Mouse (Mus musculus): Measurements from ENCODE around the gene Mlip. TPM values are rescaled to one million over a fixed set of nuclear protein-coding genes. Genes with fewer than 3 reads are reported as not detected.

Gene Mlip
- polyA plus RNA-seq, 1 experiment, result not detected

GRCm38 (mm10) chr9:77071676-77072075 is 281.1 kb downstream of the Mlip start:
- 74% methylated on average over 2 of the region's 2 CpGs for WGBS
- TF ChIP-seq CTCF (IDR thresholded peaks at IDR 0.05; ENCODE audit: insufficient read depth, low read depth, low read length) (no peak), POLR2A (IDR thresholded peaks at IDR 0.05; ENCODE audit: insufficient read depth, low read depth, low read length) (no peak)
- H3K4me1 ChIP-seq (ENCODE audit: control insufficient read depth, insufficient read depth, low read length), result no peaks in the 10 kb centered on the region
- H3K27ac ChIP-seq (ENCODE audit: insufficient read depth, low read depth, low read length), result no peak overlapping the region
- no peak overlapping the region for H3K4me3 ChIP-seq (ENCODE audit: insufficient read depth, low read depth, low read length)

- TF ChIP-seq POLR2A (IDR thresholded peaks at IDR 0.05; ENCODE audit: insufficient read depth, low read depth, low read length), result no peak
- no peak for TF ChIP-seq CTCF (IDR thresholded peaks at IDR 0.05; ENCODE audit: insufficient read depth, low read depth, low read length)
- H3K4me3 ChIP-seq (ENCODE audit: insufficient read depth, low read depth, low read length), result no peak overlapping the region
- 74% methylated on average over 4 of the region's 4 CpGs for WGBS
- H3K4me1 ChIP-seq (ENCODE audit: control insufficient read depth, insufficient read depth, low read length), result no peaks in the 10 kb centered on the region
- no peak overlapping the region for H3K27ac ChIP-seq (ENCODE audit: insufficient read depth, low read depth, low read length)
These were observed 296.2 kb downstream of the Mlip start for GRCm38 (mm10) chr9:77056611-77057010.

GRCm38 (mm10) chr9:77054426-77055193 is 298.2 kb downstream of the Mlip start:
- no peak overlapping the region for H3K27ac ChIP-seq (ENCODE audit: insufficient read depth, low read depth, low read length)
- 76% methylated on average over 9 of the region's 9 CpGs for WGBS
- no peak for TF ChIP-seq POLR2A (IDR thresholded peaks at IDR 0.05; ENCODE audit: insufficient read depth, low read depth, low read length)
- no peak overlapping the region for H3K4me3 ChIP-seq (ENCODE audit: insufficient read depth, low read depth, low read length)
- H3K4me1 ChIP-seq (ENCODE audit: control insufficient read depth, insufficient read depth, low read length), result no peaks in the 10 kb centered on the region

Other genes starting within 250 kb of the Mlip start
- gene Lrrc1, start 191.9 kb upstream of the Mlip start, polyA plus RNA-seq (2012; ENCODE audit: insufficient read depth, insufficient read length, low replicate concordance, missing spikeins), result not detected in 2 replicates

Measured in olfactory bulb, adult 2 months (tissue).